Mouse (Mus musculus): ENCODE data around the gene Cped1. TPM values are rescaled to one million over a fixed set of nuclear protein-coding genes. Genes with fewer than 3 reads are reported as not detected.
A peak's percentile ranks its signal among the peaks of the same experiment; 100 is the strongest.

The Cped1 gene
- polyA plus RNA-seq, 1 experiment from 2014 or later = 3.2 TPM

DNA sequence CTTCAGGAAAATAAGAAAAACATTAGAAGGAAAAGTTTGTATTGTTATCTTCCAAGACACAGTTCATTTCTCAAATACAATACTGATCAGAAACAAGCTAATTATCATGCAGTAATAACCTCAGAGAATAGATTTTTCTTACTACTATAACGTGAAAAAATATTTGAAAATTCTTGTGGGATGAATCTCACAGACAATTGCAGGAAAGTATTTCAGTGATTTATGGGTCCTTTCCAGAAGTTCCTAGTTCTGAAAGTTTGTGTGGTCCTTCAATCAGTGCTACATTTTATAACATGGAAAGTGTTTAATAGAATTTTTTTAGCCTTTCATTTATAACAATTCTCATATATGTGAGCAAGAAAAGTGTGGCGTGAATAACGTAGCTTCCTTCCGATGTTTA lies 161.5 kb downstream of the Cped1 start:
- no peak overlapping the region for H3K27ac ChIP-seq (ENCODE audit: low read length)
- H3K4me2 ChIP-seq (ENCODE audit: low read length) = no peak overlapping the region
- no peak overlapping the region for H3K4me3 ChIP-seq (replicated peaks; ENCODE audit: low read length)
- no peaks in the 10 kb centered on the region for H3K4me1 ChIP-seq (replicated peaks; ENCODE audit: control insufficient read depth, insufficient read depth, low read length)
- no peak for ATAC-seq
- no peaks in the 10 kb centered on the region for H3K27me3 ChIP-seq (replicated peaks; ENCODE audit: control insufficient read depth, insufficient read depth, low read length)
- H3K36me3 ChIP-seq (ENCODE audit: control insufficient read depth, insufficient read depth) = no peaks in the 10 kb centered on the region
- H3K9ac ChIP-seq (replicated peaks; ENCODE audit: low read depth, low read length) = no peak overlapping the region
- WGBS = 89% methylated on average over 4 of the region's 4 CpGs
- H3K9me3 ChIP-seq (ENCODE audit: control insufficient read depth, low read length) = no peaks in the 10 kb centered on the region

DNA sequence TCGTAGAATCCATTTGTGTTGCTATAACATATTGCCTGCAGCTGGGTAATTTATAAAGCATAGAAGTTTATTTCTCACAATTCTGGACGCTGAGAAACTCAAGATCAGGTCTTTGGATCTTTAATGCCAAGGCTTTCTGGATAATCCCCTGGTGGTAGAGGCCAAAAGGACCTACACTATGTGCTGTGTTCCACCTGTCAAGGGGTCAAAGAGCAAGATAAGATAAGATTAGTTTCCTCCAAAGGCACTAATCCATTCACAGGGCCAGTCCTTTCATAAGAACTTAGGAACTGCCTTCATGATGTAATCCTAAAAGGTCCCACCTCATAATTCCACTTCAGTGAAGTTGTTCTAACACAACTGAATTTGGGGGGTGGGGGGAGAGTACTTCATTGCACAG lies 162.8 kb downstream of the Cped1 start:
- H3K27ac ChIP-seq (ENCODE audit: low read length) = no peak overlapping the region
- H3K9ac ChIP-seq (replicated peaks; ENCODE audit: low read depth, low read length) = no peak overlapping the region
- no peaks in the 10 kb centered on the region for H3K9me3 ChIP-seq (ENCODE audit: control insufficient read depth, low read length)
- WGBS = 74% methylated on average over 2 of the region's 2 CpGs
- no peaks in the 10 kb centered on the region for H3K36me3 ChIP-seq (ENCODE audit: control insufficient read depth, insufficient read depth)
- no peaks in the 10 kb centered on the region for H3K27me3 ChIP-seq (replicated peaks; ENCODE audit: control insufficient read depth, insufficient read depth, low read length)
- H3K4me1 ChIP-seq (replicated peaks; ENCODE audit: control insufficient read depth, insufficient read depth, low read length) = no peaks in the 10 kb centered on the region
- no peak for ATAC-seq
- no peak overlapping the region for H3K4me3 ChIP-seq (replicated peaks; ENCODE audit: low read length)
- H3K4me2 ChIP-seq (ENCODE audit: low read length) = no peak overlapping the region

DNA sequence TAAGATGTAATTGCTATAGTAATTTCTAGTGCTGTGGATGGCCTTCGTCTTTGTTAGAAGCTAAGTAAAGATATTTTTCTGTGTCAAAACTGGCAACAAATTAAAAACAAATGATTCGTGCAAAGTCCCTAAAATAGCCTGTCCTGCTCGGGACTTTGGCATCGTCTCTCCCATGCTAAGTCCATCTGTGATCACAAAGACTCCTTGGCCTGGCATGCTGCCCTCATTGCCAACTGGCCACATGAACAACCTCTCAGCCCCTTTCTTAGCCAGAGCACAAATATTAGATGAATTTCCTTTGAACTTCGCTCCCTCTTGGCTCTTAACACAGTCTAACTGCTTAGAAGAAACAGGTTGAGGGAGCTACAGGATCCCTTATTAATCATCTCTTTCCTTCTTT lies 171.7 kb downstream of the Cped1 start:
- WGBS = 66% methylated on average over 5 of the region's 5 CpGs
- H3K27me3 ChIP-seq (replicated peaks; ENCODE audit: control insufficient read depth, insufficient read depth, low read length) = no peaks in the 10 kb centered on the region
- no peak overlapping the region for H3K9ac ChIP-seq (replicated peaks; ENCODE audit: low read depth, low read length)
- no peaks in the 10 kb centered on the region for H3K9me3 ChIP-seq (ENCODE audit: control insufficient read depth, low read length)
- no peak overlapping the region for H3K27ac ChIP-seq (ENCODE audit: low read length)
- H3K4me2 ChIP-seq (ENCODE audit: low read length) = no peak overlapping the region
- 0 out of 2 replicates have a peak, but pooled peaks cover 2% of the 10 kb centered on the region for H3K4me1 ChIP-seq (replicated peaks; ENCODE audit: control insufficient read depth, insufficient read depth, low read length)
- no peaks in the 10 kb centered on the region for H3K36me3 ChIP-seq (ENCODE audit: control insufficient read depth, insufficient read depth)
- no peak for ATAC-seq
- no peak overlapping the region for H3K4me3 ChIP-seq (replicated peaks; ENCODE audit: low read length)

DNA sequence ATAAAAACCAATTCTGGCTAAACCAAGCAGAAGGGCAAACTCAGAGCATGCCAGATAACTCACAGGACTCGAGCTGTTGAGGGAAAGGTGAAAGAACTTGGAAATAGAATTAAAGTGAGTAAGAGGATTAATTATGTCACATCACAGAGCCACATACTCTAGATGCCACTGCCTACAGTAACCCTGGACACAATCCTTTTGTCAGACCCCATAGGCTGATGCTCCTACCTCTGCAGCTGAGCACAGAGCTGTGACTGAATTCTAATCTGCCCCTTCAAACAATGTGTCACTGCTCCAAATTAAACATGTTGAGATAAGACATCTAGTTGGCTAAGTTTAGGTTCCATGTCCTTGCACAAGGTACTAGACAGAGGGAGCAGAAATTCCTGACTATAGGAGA lies 176.2 kb downstream of the Cped1 start:
- H3K4me1 ChIP-seq (replicated peaks; ENCODE audit: control insufficient read depth, insufficient read depth, low read length) = 0 out of 2 replicates have a peak, but pooled peaks cover 2% of the 10 kb centered on the region
- H3K9me3 ChIP-seq (ENCODE audit: control insufficient read depth, low read length) = no peaks in the 10 kb centered on the region
- H3K36me3 ChIP-seq (ENCODE audit: control insufficient read depth, insufficient read depth) = no peaks in the 10 kb centered on the region
- 7% methylated on average over 1 of the region's 1 CpGs for WGBS
- no peak overlapping the region for H3K9ac ChIP-seq (replicated peaks; ENCODE audit: low read depth, low read length)
- no peak overlapping the region for H3K4me3 ChIP-seq (replicated peaks; ENCODE audit: low read length)
- no peak overlapping the region for H3K27ac ChIP-seq (ENCODE audit: low read length)
- ATAC-seq = no peak
- H3K4me2 ChIP-seq (ENCODE audit: low read length) = no peak overlapping the region
- no peaks in the 10 kb centered on the region for H3K27me3 ChIP-seq (replicated peaks; ENCODE audit: control insufficient read depth, insufficient read depth, low read length)

DNA sequence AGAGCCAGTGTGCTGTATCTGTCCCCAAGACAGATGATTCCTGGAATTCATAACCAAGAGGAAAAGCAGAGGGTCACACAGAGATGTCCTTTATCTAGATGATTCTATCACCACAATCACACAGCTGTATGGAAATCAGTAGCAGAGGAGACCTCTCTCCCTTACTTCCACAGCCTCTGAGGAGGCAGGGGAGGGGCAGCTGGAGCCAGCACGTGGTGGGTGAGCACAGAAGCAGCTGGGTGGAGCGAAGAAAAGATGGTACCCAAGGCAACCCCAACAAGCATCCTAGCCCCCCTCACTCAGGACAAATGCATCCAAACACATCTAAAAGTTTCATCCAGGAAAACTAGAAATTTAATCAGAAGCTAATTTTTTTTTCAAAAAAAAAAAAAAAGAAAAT lies 182.7 kb downstream of the Cped1 start:
- Histone ChIP-seq H3K36me3 (ENCODE audit: control insufficient read depth, insufficient read depth) (no peaks in the 10 kb centered on the region), H3K9me3 (ENCODE audit: control insufficient read depth, low read length) (no peaks in the 10 kb centered on the region), H3K9ac (replicated peaks; ENCODE audit: low read depth, low read length) (no peak overlapping the region), H3K27me3 (replicated peaks; ENCODE audit: control insufficient read depth, insufficient read depth, low read length) (no peaks in the 10 kb centered on the region), H3K4me2 (ENCODE audit: low read length) (no peak overlapping the region), H3K4me3 (replicated peaks; ENCODE audit: low read length) (no peak overlapping the region), H3K4me1 (replicated peaks; ENCODE audit: control insufficient read depth, insufficient read depth, low read length) (no peaks in the 10 kb centered on the region), H3K27ac (ENCODE audit: low read length) (no peak overlapping the region)
- 41% methylated on average over 2 of the region's 2 CpGs for WGBS
- 0 out of 2 replicates have a peak, but pooled peaks have one; percentile 43 for ATAC-seq

DNA sequence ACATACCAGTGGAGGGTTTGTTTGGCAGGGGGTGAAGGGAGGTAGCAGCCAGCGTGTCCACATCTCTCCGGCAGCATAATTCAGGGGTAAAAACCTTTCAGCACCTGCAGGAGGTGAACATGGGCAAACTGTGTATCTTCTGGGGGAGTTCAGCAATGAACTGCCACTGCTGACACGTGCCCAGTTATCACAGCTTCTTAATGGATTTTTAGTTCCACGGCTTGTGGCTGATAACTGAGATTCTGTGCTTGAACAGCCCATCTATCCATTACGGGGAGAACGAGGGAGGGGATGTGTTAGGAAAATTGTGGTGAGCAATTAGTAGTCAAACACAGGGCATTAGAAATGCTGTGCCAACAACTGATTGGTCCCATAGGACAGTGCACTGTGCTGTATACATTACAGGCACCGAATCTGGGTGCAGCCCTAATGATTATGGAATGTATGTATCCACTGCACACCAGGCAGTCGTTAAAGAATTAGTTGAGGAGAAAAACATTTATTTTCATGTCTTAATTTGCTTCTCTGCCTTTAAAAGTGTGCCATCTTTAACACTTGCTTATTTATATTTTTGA lies 193.1 kb downstream of the Cped1 start:
- H3K4me2 ChIP-seq (ENCODE audit: low read length) = no peak overlapping the region
- peak; percentile 12; the same call in 1 of the 2 replicates for ATAC-seq
- WGBS = 52% methylated on average over 8 of the region's 8 CpGs

DNA sequence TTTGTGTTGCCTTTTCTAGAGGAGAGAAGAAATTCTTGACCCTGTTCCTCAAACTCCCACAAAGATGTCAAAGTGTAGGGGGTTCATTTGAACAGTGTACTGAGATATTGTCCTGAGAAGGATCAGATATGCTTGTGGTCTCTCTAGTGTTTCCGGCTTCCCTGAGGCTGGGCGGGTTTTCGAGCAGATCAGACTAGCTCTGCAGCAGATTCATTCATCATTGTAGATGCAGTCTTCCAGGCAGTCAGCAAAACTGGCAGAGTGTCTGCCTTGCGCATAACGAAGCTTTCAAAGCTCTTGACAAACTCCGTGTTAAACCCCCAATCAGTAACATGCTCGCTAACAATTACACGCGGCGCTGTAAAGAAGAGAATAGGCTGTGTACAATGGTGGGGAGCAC lies 194.6 kb downstream of the Cped1 start:
- no peaks in the 10 kb centered on the region for H3K9me3 ChIP-seq (ENCODE audit: control insufficient read depth, low read length)
- 29% methylated on average over 10 of the region's 10 CpGs for WGBS
- no peaks in the 10 kb centered on the region for H3K4me1 ChIP-seq (replicated peaks; ENCODE audit: control insufficient read depth, insufficient read depth, low read length)
- H3K27ac ChIP-seq (ENCODE audit: low read length) = no peak overlapping the region
- ATAC-seq = peak; percentile 90
- peak overlapping the region; percentile 43 for H3K4me2 ChIP-seq (ENCODE audit: low read length)
- no peaks in the 10 kb centered on the region for H3K27me3 ChIP-seq (replicated peaks; ENCODE audit: control insufficient read depth, insufficient read depth, low read length)
- H3K36me3 ChIP-seq (ENCODE audit: control insufficient read depth, insufficient read depth) = no peaks in the 10 kb centered on the region
- H3K4me3 ChIP-seq (replicated peaks; ENCODE audit: low read length) = peak overlapping the region; percentile 28
- H3K9ac ChIP-seq (replicated peaks; ENCODE audit: low read depth, low read length) = peak overlapping the region; percentile 15; the same call in 1 of the 2 replicates

More for the DNA sequence above, 193.1 kb downstream of the Cped1 start:
- no peaks in the 10 kb centered on the region for H3K27me3 ChIP-seq (replicated peaks; ENCODE audit: control insufficient read depth, insufficient read depth, low read length)
- no peaks in the 10 kb centered on the region for H3K9me3 ChIP-seq (ENCODE audit: control insufficient read depth, low read length)
- H3K36me3 ChIP-seq (ENCODE audit: control insufficient read depth, insufficient read depth) = no peaks in the 10 kb centered on the region
- H3K9ac ChIP-seq (replicated peaks; ENCODE audit: low read depth, low read length) = no peak overlapping the region
- no peak overlapping the region for H3K4me3 ChIP-seq (replicated peaks; ENCODE audit: low read length)
- no peak overlapping the region for H3K27ac ChIP-seq (ENCODE audit: low read length)
- H3K4me1 ChIP-seq (replicated peaks; ENCODE audit: control insufficient read depth, insufficient read depth, low read length) = no peaks in the 10 kb centered on the region

DNA sequence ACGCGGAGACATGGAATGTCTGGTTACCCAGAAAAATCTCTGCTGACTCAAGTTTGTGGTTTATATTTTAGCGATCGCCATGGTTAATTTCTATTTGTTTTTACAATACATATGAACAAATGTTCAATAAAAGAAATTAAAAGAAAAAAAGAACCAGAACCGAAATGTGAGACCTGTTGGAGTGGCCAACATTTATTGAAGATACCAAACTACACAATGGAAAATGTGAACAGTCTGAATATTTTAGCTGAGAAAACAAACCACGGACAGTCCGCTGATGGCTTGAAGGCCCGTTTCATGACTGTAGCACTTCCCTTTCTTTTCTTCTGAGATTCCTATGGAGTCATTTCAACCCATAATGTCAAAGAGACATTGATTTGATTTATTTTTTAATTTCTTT lies 201.3 kb downstream of the Cped1 start:
- Histone ChIP-seq H3K4me3 (replicated peaks; ENCODE audit: low read length) (no peak overlapping the region), H3K4me2 (ENCODE audit: low read length) (no peak overlapping the region), H3K9ac (replicated peaks; ENCODE audit: low read depth, low read length) (no peak overlapping the region), H3K27me3 (replicated peaks; ENCODE audit: control insufficient read depth, insufficient read depth, low read length) (no peaks in the 10 kb centered on the region), H3K9me3 (ENCODE audit: control insufficient read depth, low read length) (no peaks in the 10 kb centered on the region), H3K27ac (ENCODE audit: low read length) (no peak overlapping the region), H3K4me1 (replicated peaks; ENCODE audit: control insufficient read depth, insufficient read depth, low read length) (peaks cover 8% of the 10 kb centered on the region; the same call in 1 of the 2 replicates), H3K36me3 (ENCODE audit: control insufficient read depth, insufficient read depth) (no peaks in the 10 kb centered on the region)
- WGBS = 93% methylated on average over 8 of the region's 8 CpGs
- ATAC-seq = no peak

DNA sequence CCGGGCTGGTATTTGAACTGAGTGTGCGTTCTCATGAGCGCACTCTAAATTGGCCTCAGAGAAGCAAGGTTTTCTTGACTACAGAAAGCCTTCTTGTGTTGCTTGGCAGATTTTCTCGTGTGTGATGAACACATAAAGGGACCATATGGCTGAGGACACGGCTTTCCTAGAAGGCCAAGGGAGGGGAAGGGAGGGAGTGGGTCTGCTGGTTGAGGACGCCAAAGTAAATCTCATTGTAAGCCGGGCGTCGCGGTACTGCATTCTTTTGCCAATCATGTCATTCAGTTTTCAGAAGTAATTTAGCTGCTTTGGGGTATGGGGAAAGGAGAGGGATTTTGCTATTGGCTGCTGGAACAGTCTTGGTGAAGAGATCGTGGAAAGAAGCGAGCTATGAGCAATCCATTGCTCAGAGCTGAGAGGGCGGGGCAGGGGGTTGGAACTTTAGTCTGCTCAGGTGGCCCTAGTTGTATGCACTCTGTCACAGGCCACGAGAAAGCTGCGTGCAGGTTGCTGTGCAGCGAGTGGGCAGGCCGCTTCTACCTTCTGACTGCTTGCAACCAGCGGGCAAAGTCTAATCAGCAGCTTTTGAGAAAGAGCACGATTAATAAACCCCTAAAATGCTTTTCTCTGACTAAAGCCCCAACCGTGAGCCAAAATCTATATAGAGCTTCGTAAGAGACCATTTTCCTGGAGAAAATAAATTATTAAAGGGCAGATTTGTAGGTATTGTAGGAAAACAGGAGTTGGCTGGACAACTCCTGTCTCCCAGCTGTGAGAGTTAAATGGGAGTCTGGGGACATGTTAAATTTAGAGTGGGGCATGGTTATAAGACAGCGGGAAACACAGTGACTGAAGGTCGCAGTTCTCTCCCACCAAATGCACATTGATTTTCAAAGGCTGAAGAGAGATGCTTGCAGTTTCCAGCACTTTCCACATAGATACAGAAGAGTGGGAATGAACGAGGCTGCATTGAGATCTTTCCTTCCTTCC lies 203.9 kb downstream of the Cped1 start:
- WGBS = 48% methylated on average over 24 of the region's 24 CpGs
- H3K4me2 ChIP-seq (ENCODE audit: low read length) = peak overlapping the region; percentile 18

More for the DNA sequence above, 203.9 kb downstream of the Cped1 start:
- H3K27ac ChIP-seq (ENCODE audit: low read length) = no peak overlapping the region
- H3K9me3 ChIP-seq (ENCODE audit: control insufficient read depth, low read length) = no peaks in the 10 kb centered on the region
- peaks cover 8% of the 10 kb centered on the region; the same call in 1 of the 2 replicates for H3K4me1 ChIP-seq (replicated peaks; ENCODE audit: control insufficient read depth, insufficient read depth, low read length)
- peak; percentile 92 for ATAC-seq
- no peaks in the 10 kb centered on the region for H3K27me3 ChIP-seq (replicated peaks; ENCODE audit: control insufficient read depth, insufficient read depth, low read length)
- no peak overlapping the region for H3K9ac ChIP-seq (replicated peaks; ENCODE audit: low read depth, low read length)
- no peak overlapping the region for H3K4me3 ChIP-seq (replicated peaks; ENCODE audit: low read length)
- H3K36me3 ChIP-seq (ENCODE audit: control insufficient read depth, insufficient read depth) = no peaks in the 10 kb centered on the region

Data from forebrain, embryonic 16.5 days (tissue).